In the genomic region with DNA sequence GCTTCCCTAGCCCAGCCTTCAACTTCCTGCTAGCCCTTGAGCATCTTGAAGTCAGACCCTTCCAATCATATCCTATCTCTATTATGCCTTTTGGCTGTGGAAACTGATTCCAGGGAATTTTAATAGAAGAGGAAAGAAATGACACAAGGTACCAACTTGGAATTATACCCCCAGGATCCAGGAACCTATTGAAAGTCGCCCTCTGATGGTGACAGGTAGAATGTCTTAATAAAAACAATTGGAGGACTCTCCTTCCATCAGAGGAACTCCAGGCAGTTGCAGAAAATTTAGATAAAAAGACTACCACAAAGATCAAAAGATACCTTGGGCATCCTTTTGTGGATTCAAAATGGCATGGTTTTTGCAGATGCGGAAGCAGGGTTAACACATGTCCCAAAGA, we compare ENCODE assay signal across 14 mouse cellular contexts. TPM values are rescaled to one million over a fixed set of nuclear protein-coding genes. Genes with fewer than 3 reads are reported as not detected.
DNase-seq lines count a peak whose midpoint lies in the region; ATAC-seq and TF ChIP-seq lines count a peak whose summit lies in the region.
"Had no signal": no experiment of that assay in that cellular context is flagged by ENCODE, and none has a peak within 500 bp of the region (broad histone marks: within the 10 kb centered on the region; RNA-seq: fewer than 3 reads in every experiment).

No protein-coding gene starts in this region.

- TF ChIP-seq RAD21 in CH12.LX (IDR thresholded peaks at IDR 0.05; ENCODE audit: low read depth, low read length): peak; percentile 72

- no peaks in the 10 kb centered on the region for H3K36me3 ChIP-seq in embryonic facial prominence, embryonic 11.5 days (replicated peaks; ENCODE audit: control insufficient read depth, insufficient read depth, low read depth, low read length)
- H3K36me3 ChIP-seq in embryonic facial prominence, embryonic 10.5 days (replicated peaks): no peaks in the 10 kb centered on the region
- no peaks in the 10 kb centered on the region for H3K36me3 ChIP-seq in CH12.LX (replicated peaks in 1 of 2; ENCODE audit: control insufficient read depth in 1 of 2, insufficient read depth in 1 of 2, low read length in 1 of 2)
- H3K36me3 ChIP-seq: heart, embryonic 12.5 days had no signal

- H3K9ac ChIP-seq in embryonic facial prominence, embryonic 11.5 days (replicated peaks; ENCODE audit: low read length): no peak overlapping the region
- no peak overlapping the region for H3K9ac ChIP-seq in CH12.LX (ENCODE audit: insufficient read depth, low read depth)
- H3K9ac ChIP-seq: heart, embryonic 12.5 days had no signal

- H3K79me2 ChIP-seq in CH12.LX (replicated peaks; ENCODE audit: control insufficient read depth, extremely low read depth, insufficient read depth, poor library complexity, severe bottlenecking): no peaks in the 10 kb centered on the region

- no peaks in the 10 kb centered on the region for H3K4me1 ChIP-seq in embryonic facial prominence, embryonic 11.5 days (ENCODE audit: control insufficient read depth, insufficient read depth, low read length)
- peaks cover 10% of the 10 kb centered on the region for H3K4me1 ChIP-seq in embryonic facial prominence, embryonic 10.5 days
- peaks cover 0 to 5% of the 10 kb centered on the region in 2 experiments; a peak in 2 of 4 replicates for H3K4me1 ChIP-seq in CH12.LX (ENCODE audit: control insufficient read depth in 1 of 2, insufficient read depth in 2 of 2)
- H3K4me1 ChIP-seq: heart, embryonic 12.5 days had no signal

- no peak overlapping the region for H3K4me2 ChIP-seq in embryonic facial prominence, embryonic 11.5 days (ENCODE audit: low read depth, low read length)
- H3K4me2 ChIP-seq in CH12.LX (ENCODE audit: insufficient read depth, low read depth, poor library complexity, severe bottlenecking): no peak overlapping the region
- H3K4me2 ChIP-seq: heart, embryonic 12.5 days had no signal

- no peaks in the 10 kb centered on the region for H3K27me3 ChIP-seq in embryonic facial prominence, embryonic 11.5 days (ENCODE audit: control insufficient read depth, insufficient read depth, low read length)
- H3K27me3 ChIP-seq in embryonic facial prominence, embryonic 10.5 days (replicated peaks; ENCODE audit: low read depth, poor library complexity, severe bottlenecking): no peaks in the 10 kb centered on the region
- peaks cover 20% of the 10 kb centered on the region for H3K27me3 ChIP-seq in CH12.LX (replicated peaks)
- H3K27me3 ChIP-seq: heart, embryonic 12.5 days had no signal

- TF ChIP-seq POLR2A in CH12.LX (IDR thresholded peaks at IDR 0.05; ENCODE audit: low read depth, low read length): no peak

- H3K4me3 ChIP-seq in embryonic facial prominence, embryonic 11.5 days (ENCODE audit: low read depth, low read length): no peak overlapping the region
- no peak overlapping the region for H3K4me3 ChIP-seq in embryonic facial prominence, embryonic 10.5 days
- no peak overlapping the region for H3K4me3 ChIP-seq in layer of hippocampus, adult 2 months
- H3K4me3 ChIP-seq in CH12.LX (replicated peaks in 1 of 3; ENCODE audit: low read depth in 2 of 3, low read length in 2 of 3, poor library complexity in 1 of 3): no peak overlapping the region
- H3K4me3 ChIP-seq: heart, embryonic 12.5 days had no signal

- dilution Hi-C loops in CH12.LX (cut with MboI; ENCODE audit: extremely low pct_ligation_motif_present, extremely low pct_unique_long_range_greater_than_20kb, low sequenced_read_pairs): no loop called here

- peak; percentile 42 for DNase-seq in embryonic facial prominence, embryonic 11.5 days (ENCODE audit: low spot score)
- DNase-seq in embryonic facial prominence, embryonic 10.5 days (ENCODE audit: low spot score): no peak
- DNase-seq in layer of hippocampus, adult 2 months (ENCODE audit: low spot score in 2 of 2): peak in 1 of 2 experiments; percentile 22
- DNase-seq in layer of hippocampus, postnatal 36 days: no peak
- DNase-seq in CH12.LX (ENCODE audit: extremely low read depth) (no peak), liver (no peak)
- DNase-seq in embryo, embryonic 10 days (ENCODE audit: low spot score): peak; percentile 59
- DNase-seq in adrenal gland, postnatal 25 days: no peak
- DNase-seq: adrenal gland, adult 2 months; spleen, adult 18-20 months; thymus, adult 2 months had no signal

- no peaks in the 10 kb centered on the region for H3K9me3 ChIP-seq in embryonic facial prominence, embryonic 11.5 days (replicated peaks; ENCODE audit: control insufficient read depth, low read length)
- H3K9me3 ChIP-seq in embryonic facial prominence, embryonic 10.5 days: no peaks in the 10 kb centered on the region
- H3K9me3 ChIP-seq in CH12.LX (replicated peaks; ENCODE audit: low read length): no peaks in the 10 kb centered on the region
- H3K9me3 ChIP-seq: heart, embryonic 12.5 days had no signal

- no peak for ATAC-seq in embryonic facial prominence, embryonic 11.5 days (replicated peaks; ENCODE audit: insufficient number of reproducible peaks, low FRiP score, low TSS enrichment, low read depth)

- TF ChIP-seq CTCF in layer of hippocampus, adult 2 months (conservative IDR thresholded peaks at IDR 0.05): peak; percentile 72
- TF ChIP-seq CTCF in CH12.LX (conservative IDR thresholded peaks at IDR 0.05 in 1 of 2, IDR thresholded peaks at IDR 0.05 in 1 of 2; ENCODE audit: low read depth in 2 of 2, low read length in 2 of 2): peak in 1 of 2 experiments; percentile 64; a peak in 2 of 4 replicates

- WGBS in embryonic facial prominence, embryonic 11.5 days: 46% methylated on average over 2 of the region's 2 CpGs
- WGBS in embryonic facial prominence, embryonic 10.5 days: 44% methylated on average over 2 of the region's 2 CpGs

- no peak overlapping the region for H3K27ac ChIP-seq in embryonic facial prominence, embryonic 11.5 days (replicated peaks; ENCODE audit: low read depth, low read length)
- H3K27ac ChIP-seq in embryonic facial prominence, embryonic 10.5 days (replicated peaks): no peak overlapping the region
- H3K27ac ChIP-seq in layer of hippocampus, adult 2 months: no peak overlapping the region
- H3K27ac ChIP-seq in CH12.LX (ENCODE audit: insufficient read depth, low read depth): no peak overlapping the region

- in situ Hi-C loops in CH12.LX (cut with MboI; ENCODE audit: low pct_ligation_motif_present, low pct_unique_long_range_greater_than_20kb, low sequenced_read_pairs): no loop called here

- TF ChIP-seq EP300 in CH12.LX (IDR thresholded peaks at IDR 0.05; ENCODE audit: low read length): no peak

TF ChIP-seq in CH12.LX, 34 proteins besides CTCF, POLR2A, EP300 and RAD21:
- TF ChIP-seq MYC (IDR thresholded peaks at IDR 0.05; ENCODE audit: low read depth, low read length): no peak
- TF ChIP-seq SMC3 (IDR thresholded peaks at IDR 0.05; ENCODE audit: low read depth, low read length): peak; percentile 66

RNA-seq across cellular contexts. Expression of a gene that starts 7.4 kb away (rescaled TPM):
- polyA plus RNA-seq in embryonic facial prominence, embryonic 11.5 days (2014; fragmentation: Nextera tagmentation; extraction: Ambion mirVana): not detected in 2 replicates
- not detected in 2 replicates for polyA plus RNA-seq in embryonic facial prominence, embryonic 10.5 days (2016; fragmentation: Nextera tagmentation; extraction: Ambion mirVana)
- not detected for total RNA-seq in layer of hippocampus, adult 2 months (2021)
- not detected for total RNA-seq in layer of hippocampus, postnatal 36 days (2021)
- total RNA-seq in CH12.LX (2012; rRNA removed): not detected in 2 replicates
- total RNA-seq in CH12.LX (2014; rRNA removed): not detected in 2 replicates
- polyA plus RNA-seq in CH12.LX (2012; ENCODE audit: insufficient read length, low read depth): not detected in 2 replicates
- total RNA-seq in adrenal gland, postnatal 25 days (2021): not detected in 2 replicates
- total RNA-seq: adrenal gland, adult 2 months; left cerebral cortex, postnatal 25 days had no signal
- polyA plus RNA-seq: adrenal gland, adult 2 months; liver, embryonic 16.5 days; thymus, adult 2 months had no signal

RNA-seq across cellular contexts. Expression of a gene that starts 26.2 kb away (rescaled TPM):
- 33.8 and 35.6 TPM in 2 replicates for polyA plus RNA-seq in embryonic facial prominence, embryonic 11.5 days (2014; fragmentation: Nextera tagmentation; extraction: Ambion mirVana)
- 28.9 and 31.5 TPM in 2 replicates for polyA plus RNA-seq in embryonic facial prominence, embryonic 10.5 days (2016; fragmentation: Nextera tagmentation; extraction: Ambion mirVana)
- 10 to 100 TPM; 85.2 to 90.8 TPM for total RNA-seq in layer of hippocampus, adult 2 months (2021)
- total RNA-seq in layer of hippocampus, postnatal 36 days (2021): 10 to 100 TPM; 76.6 to 79.9 TPM
- 22.8 and 28.9 TPM in 2 replicates for total RNA-seq in CH12.LX (2012; rRNA removed)
- total RNA-seq in CH12.LX (2014; rRNA removed): 42.8 and 43.7 TPM in 2 replicates
- polyA plus RNA-seq in CH12.LX (2012; ENCODE audit: insufficient read length, low read depth): 23.3 and 24.8 TPM in 2 replicates
- 55.2 and 89.9 TPM in 2 replicates for total RNA-seq in adrenal gland, postnatal 25 days (2021)

RNA-seq across cellular contexts. Expression of a gene that starts 36.1 kb away (rescaled TPM):
- polyA plus RNA-seq in embryonic facial prominence, embryonic 11.5 days (2014; fragmentation: Nextera tagmentation; extraction: Ambion mirVana): 2.0 and 2.9 TPM in 2 replicates
- polyA plus RNA-seq in embryonic facial prominence, embryonic 10.5 days (2016; fragmentation: Nextera tagmentation; extraction: Ambion mirVana): 1.1 and 1.7 TPM in 2 replicates
- total RNA-seq in layer of hippocampus, adult 2 months (2021): under 1 TPM in 1 of 2 experiments, not detected in 1; 0.22 TPM
- total RNA-seq in layer of hippocampus, postnatal 36 days (2021): under 1 TPM; 0.15 TPM
- total RNA-seq in CH12.LX (2012; rRNA removed): not detected in 2 replicates
- not detected in 2 replicates for total RNA-seq in CH12.LX (2014; rRNA removed)
- polyA plus RNA-seq in CH12.LX (2012; ENCODE audit: insufficient read length, low read depth): not detected in 2 replicates
- not detected in 2 replicates for total RNA-seq in adrenal gland, postnatal 25 days (2021)

Comparison
In these comparisons a context has a peak if more than half of its experiments do, and no peak if none do; other contexts are left out.
1. DNase-seq: peak in embryonic facial prominence, embryonic 11.5 days (single experiment) and embryo, embryonic 10 days (single experiment); none in embryonic facial prominence, embryonic 10.5 days (single experiment), layer of hippocampus, postnatal 36 days (0 of 2), CH12.LX (single experiment), adrenal gland, postnatal 25 days (single experiment) and liver (single experiment).